Mouse (Mus musculus) megakaryocyte, embryonic 14.5 days (primary cell): ENCODE measurements around the gene Nfu1. TPM values are rescaled to one million over a fixed set of nuclear protein-coding genes. Genes with fewer than 3 reads are reported as not detected.

Experiments used
- H3K27me3 ChIP-seq: replicated peaks from 2 replicates; pipeline ENCODE3; 2012; ENCODE audit warnings: inconsistent platforms
- H3K36me3 ChIP-seq: replicated peaks from 2 replicates; pipeline ENCODE3; 2012; ENCODE audit warnings: low read length, inconsistent platforms, mixed read lengths
- H3K4me1 ChIP-seq: 2 replicates; pipeline ENCODE4 v1.6.1; 2012; ENCODE audit warnings: inconsistent platforms
- H3K4me3 ChIP-seq: replicated peaks from 2 replicates; pipeline ENCODE3; 2012; ENCODE audit warnings: moderate library complexity, mild to moderate bottlenecking, inconsistent platforms
- H3K9me3 ChIP-seq: 2 replicates; pipeline ENCODE4 v1.6.1; 2012; ENCODE audit warnings: inconsistent platforms
- FLI1 ChIP-seq: IDR thresholded peaks from 2 replicates; pipeline ENCODE4 v1.6.1; 2012; ENCODE audit warnings: low read length, inconsistent platforms, mixed read lengths
- GATA1 ChIP-seq: IDR thresholded peaks from 3 replicates; pipeline ENCODE4 v1.6.1; 2012; ENCODE audit warnings: mixed read lengths, low read length, inconsistent platforms, borderline replicate concordance
- polyA plus RNA-seq: library from polyadenylated mRNA; stranded (reverse); fragments of >175 nt; gene quantifications from 2 replicates; pipeline ENCODE4 v1.2.3, GENCODE M21; 2012; ENCODE audit warnings: low replicate concordance; ENCODE audit not compliant: insufficient read depth

Nfu1 gene
- 57.0 and 66.2 TPM in 2 replicates for polyA plus RNA-seq

- Histone ChIP-seq H3K4me3 (peak within 1 kb of the TSS; percentile 99), H3K9me3 (no peaks in the 10 kb centered on the region)
- TF ChIP-seq GATA1 (no peak), FLI1 (no peak)
Measured at GRCm38 (mm10) chr6:87008887-87009286, at the start of gene Nfu1. Gene Nfu1, plus strand, starts transcription at chr6:87009236.

GRCm38 (mm10) chr6:86963987-86964685, 44.9 kb upstream of the Nfu1 start:
- Histone ChIP-seq H3K27me3 (no peaks in the 10 kb centered on the region), H3K4me3 (no peak overlapping the region), H3K4me1 (no peaks in the 10 kb centered on the region; the same call in 1 of the 2 replicates), H3K36me3 (peaks cover 93% of the 10 kb centered on the region), H3K9me3 (no peaks in the 10 kb centered on the region)
- TF ChIP-seq GATA1 (no peak), FLI1 (no peak)

More at GRCm38 (mm10) chr6:87008887-87009286, at the start of gene Nfu1:
- Histone ChIP-seq H3K36me3 (peaks cover 19% of the 10 kb centered on the region), H3K27me3 (no peaks in the 10 kb centered on the region), H3K4me1 (peaks cover 65% of the 10 kb centered on the region)

GRCm38 (mm10) chr6:86967166-86967565, 41.9 kb upstream of the Nfu1 start:
- TF ChIP-seq GATA1, result no peak
- no peak for TF ChIP-seq FLI1
- Histone ChIP-seq H3K36me3 (peaks cover 92% of the 10 kb centered on the region), H3K4me1 (peaks cover 6% of the 10 kb centered on the region)

GRCm38 (mm10) chr6:86973956-86974355, 35.1 kb upstream of the Nfu1 start:
- peaks cover 11% of the 10 kb centered on the region for H3K4me1 ChIP-seq
- peaks cover 8% of the 10 kb centered on the region; the same call in 1 of the 2 replicates for H3K9me3 ChIP-seq
- no peak for TF ChIP-seq GATA1
- TF ChIP-seq FLI1, result no peak
- no peaks in the 10 kb centered on the region for H3K27me3 ChIP-seq
- peaks cover 71% of the 10 kb centered on the region for H3K36me3 ChIP-seq
- H3K4me3 ChIP-seq, result no peak overlapping the region

More at GRCm38 (mm10) chr6:86967166-86967565, 41.9 kb upstream of the Nfu1 start:
- Histone ChIP-seq H3K4me3 (no peak overlapping the region), H3K9me3 (0 out of 2 replicates have a peak, but pooled peaks cover under 1% of the 10 kb centered on the region), H3K27me3 (no peaks in the 10 kb centered on the region)

GRCm38 (mm10) chr6:86978156-86978908, 30.7 kb upstream of the Nfu1 start:
- TF ChIP-seq FLI1 (no peak), GATA1 (no peak)
- Histone ChIP-seq H3K36me3 (peaks cover 55% of the 10 kb centered on the region), H3K9me3 (no peaks in the 10 kb centered on the region)

GRCm38 (mm10) chr6:86978909-86979265, 30.1 kb upstream of the Nfu1 start:
- TF ChIP-seq FLI1 (no peak), GATA1 (no peak)
- Histone ChIP-seq H3K4me3 (no peak overlapping the region), H3K36me3 (peaks cover 53% of the 10 kb centered on the region), H3K4me1 (peaks cover 5% of the 10 kb centered on the region; the same call in 1 of the 2 replicates), H3K9me3 (no peaks in the 10 kb centered on the region), H3K27me3 (no peaks in the 10 kb centered on the region)

More at GRCm38 (mm10) chr6:86978156-86978908, 30.7 kb upstream of the Nfu1 start:
- H3K4me1 ChIP-seq, result peaks cover 5% of the 10 kb centered on the region; the same call in 1 of the 2 replicates
- H3K4me3 ChIP-seq, result no peak overlapping the region
- no peaks in the 10 kb centered on the region for H3K27me3 ChIP-seq

- H3K4me3 ChIP-seq, result no peak overlapping the region
- TF ChIP-seq GATA1 (no peak), FLI1 (no peak)
- H3K4me1 ChIP-seq, result peaks cover 9% of the 10 kb centered on the region; the same call in 1 of the 2 replicates
- no peaks in the 10 kb centered on the region for H3K9me3 ChIP-seq
- H3K36me3 ChIP-seq, result peaks cover 54% of the 10 kb centered on the region
- H3K27me3 ChIP-seq, result no peaks in the 10 kb centered on the region
Measured at GRCm38 (mm10) chr6:86981206-86981605, 27.8 kb upstream of the Nfu1 start.

- H3K4me3 ChIP-seq, result no peak overlapping the region
Measured at GRCm38 (mm10) chr6:86985314-86986106, 23.5 kb upstream of the Nfu1 start.

GRCm38 (mm10) chr6:86989576-86989975, 19.5 kb upstream of the Nfu1 start:
- peaks cover 49% of the 10 kb centered on the region for H3K36me3 ChIP-seq
- no peaks in the 10 kb centered on the region for H3K27me3 ChIP-seq

More at GRCm38 (mm10) chr6:86985314-86986106, 23.5 kb upstream of the Nfu1 start:
- H3K4me1 ChIP-seq, result peaks cover 24% of the 10 kb centered on the region
- peaks cover 52% of the 10 kb centered on the region for H3K36me3 ChIP-seq
- no peaks in the 10 kb centered on the region for H3K9me3 ChIP-seq
- TF ChIP-seq GATA1 (no peak), FLI1 (no peak)
- no peaks in the 10 kb centered on the region for H3K27me3 ChIP-seq

More at GRCm38 (mm10) chr6:86989576-86989975, 19.5 kb upstream of the Nfu1 start:
- Histone ChIP-seq H3K9me3 (no peaks in the 10 kb centered on the region), H3K4me3 (no peak overlapping the region), H3K4me1 (peaks cover 54% of the 10 kb centered on the region)
- TF ChIP-seq GATA1, result no peak
- TF ChIP-seq FLI1, result no peak
